28 mouse cellular contexts compared by ENCODE assay signal in the genomic region with DNA sequence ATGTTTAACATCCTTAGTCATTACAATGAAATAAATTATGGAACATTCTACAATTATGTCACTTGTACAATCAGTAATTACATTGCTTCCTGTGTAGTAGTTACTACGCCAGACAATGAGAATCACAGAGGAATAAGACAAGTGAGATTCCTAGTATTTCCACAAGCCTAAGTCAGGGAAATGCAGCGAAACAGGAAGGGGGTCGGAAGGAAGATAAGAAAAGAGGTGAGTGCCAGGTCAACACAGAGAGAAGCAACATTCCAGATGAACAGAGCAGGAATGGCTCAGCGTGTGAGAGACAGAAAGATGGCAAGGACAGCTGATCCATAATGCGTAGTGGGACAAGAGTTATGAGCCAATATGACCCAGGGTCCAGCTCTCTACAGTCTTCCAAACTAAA. TPM values are rescaled to one million over a fixed set of nuclear protein-coding genes. Genes with fewer than 3 reads are reported as not detected.
DNase-seq lines count a peak whose midpoint lies in the region; ATAC-seq and TF ChIP-seq lines count a peak whose summit lies in the region.
"Had no signal": no experiment of that assay in that cellular context is flagged by ENCODE, and none has a peak within 500 bp of the region (broad histone marks: within the 10 kb centered on the region; RNA-seq: fewer than 3 reads in every experiment).

No protein-coding gene starts in this region.

- H3K36me3 ChIP-seq in heart, embryonic 12.5 days: peaks cover 81% of the 10 kb centered on the region
- H3K36me3 ChIP-seq in kidney, embryonic 15.5 days: peaks cover 93% of the 10 kb centered on the region
- H3K36me3 ChIP-seq in kidney, embryonic 16.5 days (ENCODE audit: insufficient read depth, low read length): peaks cover 67% of the 10 kb centered on the region
- peaks cover 86% of the 10 kb centered on the region for H3K36me3 ChIP-seq in liver, postnatal 0 days (replicated peaks; ENCODE audit: insufficient read depth, low read length)
- peaks cover 59% of the 10 kb centered on the region for H3K36me3 ChIP-seq in liver, embryonic 11.5 days (ENCODE audit: control insufficient read depth, insufficient read depth, low read length)

- H3K4me1 ChIP-seq in heart, embryonic 12.5 days (replicated peaks): peaks cover 14% of the 10 kb centered on the region
- H3K4me1 ChIP-seq in kidney, embryonic 15.5 days: no peaks in the 10 kb centered on the region
- no peaks in the 10 kb centered on the region for H3K4me1 ChIP-seq in kidney, embryonic 16.5 days (ENCODE audit: insufficient read depth, low read length)
- H3K4me1 ChIP-seq in liver, postnatal 0 days (ENCODE audit: insufficient read depth): no peaks in the 10 kb centered on the region; the same call in 1 of the 2 replicates
- H3K4me1 ChIP-seq in liver, embryonic 11.5 days (replicated peaks; ENCODE audit: control insufficient read depth, insufficient read depth, low read length): no peaks in the 10 kb centered on the region
- H3K4me1 ChIP-seq: embryonic facial prominence, embryonic 12.5 days; forebrain, embryonic 15.5 days; hindbrain, embryonic 10.5 days; hindbrain, embryonic 15.5 days; limb, embryonic 13.5 days; liver, embryonic 15.5 days; midbrain, embryonic 10.5 days; midbrain, embryonic 15.5 days; neural tube, embryonic 15.5 days had no signal

- no peak for TF ChIP-seq CTCF in liver, postnatal 0 days (IDR thresholded peaks at IDR 0.05; ENCODE audit: low read depth)

- H3K27me3 ChIP-seq in heart, embryonic 12.5 days (replicated peaks): no peaks in the 10 kb centered on the region
- H3K27me3 ChIP-seq in kidney, embryonic 15.5 days: no peaks in the 10 kb centered on the region
- no peaks in the 10 kb centered on the region for H3K27me3 ChIP-seq in kidney, embryonic 16.5 days (ENCODE audit: insufficient read depth, low read length)
- H3K27me3 ChIP-seq in liver, postnatal 0 days (ENCODE audit: insufficient read depth, low read length): no peaks in the 10 kb centered on the region
- no peaks in the 10 kb centered on the region for H3K27me3 ChIP-seq in liver, embryonic 11.5 days (replicated peaks; ENCODE audit: control insufficient read depth, insufficient read depth, low read length)
- H3K27me3 ChIP-seq: embryonic facial prominence, embryonic 12.5 days; forebrain, embryonic 15.5 days; hindbrain, embryonic 15.5 days; limb, embryonic 13.5 days; liver, embryonic 15.5 days; midbrain, embryonic 15.5 days; neural tube, embryonic 15.5 days had no signal

- H3K9ac ChIP-seq in heart, embryonic 12.5 days: no peak overlapping the region
- H3K9ac ChIP-seq in kidney, embryonic 15.5 days: no peak overlapping the region
- no peak overlapping the region for H3K9ac ChIP-seq in kidney, embryonic 16.5 days (replicated peaks; ENCODE audit: low read length)
- no peak overlapping the region for H3K9ac ChIP-seq in liver, postnatal 0 days (replicated peaks)
- no peak overlapping the region for H3K9ac ChIP-seq in liver, embryonic 11.5 days (ENCODE audit: low read depth, low read length)
- H3K9ac ChIP-seq: embryonic facial prominence, embryonic 12.5 days; forebrain, embryonic 15.5 days; hindbrain, embryonic 15.5 days; limb, embryonic 13.5 days; liver, embryonic 15.5 days; midbrain, embryonic 15.5 days; neural tube, embryonic 15.5 days had no signal

- no peak overlapping the region for H3K4me2 ChIP-seq in heart, embryonic 12.5 days
- no peak overlapping the region for H3K4me2 ChIP-seq in kidney, embryonic 15.5 days
- no peak overlapping the region for H3K4me2 ChIP-seq in kidney, embryonic 16.5 days (replicated peaks; ENCODE audit: low read depth, low read length)
- H3K4me2 ChIP-seq in liver, postnatal 0 days (ENCODE audit: low read depth, low read length): no peak overlapping the region
- H3K4me2 ChIP-seq in liver, embryonic 11.5 days: no peak overlapping the region
- H3K4me2 ChIP-seq: embryonic facial prominence, embryonic 12.5 days; forebrain, embryonic 15.5 days; hindbrain, embryonic 15.5 days; limb, embryonic 13.5 days; liver, embryonic 15.5 days; midbrain, embryonic 15.5 days; neural tube, embryonic 15.5 days had no signal

- H3K27ac ChIP-seq in heart, embryonic 12.5 days (ENCODE audit: poor library complexity, severe bottlenecking): peak overlapping the region; percentile 16; the same call in 1 of the 2 replicates
- H3K27ac ChIP-seq in kidney, embryonic 15.5 days: 0 out of 2 replicates have a peak overlapping the region, but pooled peaks have one; percentile 22
- H3K27ac ChIP-seq in kidney, embryonic 16.5 days (ENCODE audit: low read length): no peak overlapping the region
- H3K27ac ChIP-seq in liver, postnatal 0 days (ENCODE audit: low read depth): no peak overlapping the region
- H3K27ac ChIP-seq in liver, embryonic 11.5 days (ENCODE audit: low read depth, low read length): no peak overlapping the region
- H3K27ac ChIP-seq: embryonic facial prominence, embryonic 12.5 days; forebrain, embryonic 15.5 days; hindbrain, embryonic 10.5 days; hindbrain, embryonic 15.5 days; limb, embryonic 13.5 days; liver, embryonic 15.5 days; midbrain, embryonic 10.5 days; midbrain, embryonic 15.5 days; neural tube, embryonic 15.5 days had no signal

- ATAC-seq in heart, embryonic 12.5 days (ENCODE audit: insufficient number of reproducible peaks, low FRiP score): no peak; the same call in 1 of the 2 replicates
- ATAC-seq in kidney, embryonic 15.5 days (replicated peaks; ENCODE audit: low FRiP score): no peak
- no peak for ATAC-seq in kidney, embryonic 16.5 days (ENCODE audit: low FRiP score, low TSS enrichment)
- ATAC-seq in liver, postnatal 0 days: peak; percentile 41; the same call in 1 of the 2 replicates
- ATAC-seq in liver, embryonic 11.5 days (replicated peaks; ENCODE audit: low FRiP score): no peak; the same call in 1 of the 2 replicates
- ATAC-seq: CD4-positive, CD25-positive, alpha-beta regulatory T cell, adult 4 months; forebrain, embryonic 15.5 days; inflammation-experienced regulatory T-cells, adult 6 months; midbrain, embryonic 15.5 days had no signal

- WGBS in heart, embryonic 12.5 days: 39% methylated on average over 5 of the region's 5 CpGs
- WGBS in kidney, embryonic 15.5 days: 71% methylated on average over 5 of the region's 5 CpGs
- 73% methylated on average over 5 of the region's 5 CpGs for WGBS in kidney, embryonic 16.5 days
- 77% methylated on average over 5 of the region's 5 CpGs for WGBS in liver, postnatal 0 days (ENCODE audit: insufficient replicate concordance)
- 65% methylated on average over 5 of the region's 5 CpGs for WGBS in liver, embryonic 11.5 days

- no peaks in the 10 kb centered on the region for H3K9me3 ChIP-seq in heart, embryonic 12.5 days (replicated peaks)
- H3K9me3 ChIP-seq in kidney, embryonic 15.5 days (replicated peaks): no peaks in the 10 kb centered on the region
- no peaks in the 10 kb centered on the region for H3K9me3 ChIP-seq in kidney, embryonic 16.5 days (ENCODE audit: low read length)
- H3K9me3 ChIP-seq in liver, postnatal 0 days (ENCODE audit: low read length): no peaks in the 10 kb centered on the region
- H3K9me3 ChIP-seq in liver, embryonic 11.5 days (ENCODE audit: control insufficient read depth, low read length): no peaks in the 10 kb centered on the region
- H3K9me3 ChIP-seq: embryonic facial prominence, embryonic 12.5 days; forebrain, embryonic 15.5 days; hindbrain, embryonic 10.5 days; hindbrain, embryonic 15.5 days; limb, embryonic 13.5 days; liver, embryonic 15.5 days; midbrain, embryonic 10.5 days; midbrain, embryonic 15.5 days; neural tube, embryonic 15.5 days had no signal

- H3K4me3 ChIP-seq in heart, embryonic 12.5 days: no peak overlapping the region
- H3K4me3 ChIP-seq in kidney, embryonic 15.5 days (replicated peaks): no peak overlapping the region
- no peak overlapping the region for H3K4me3 ChIP-seq in kidney, embryonic 16.5 days (ENCODE audit: low read length)
- no peak overlapping the region for H3K4me3 ChIP-seq in liver, postnatal 0 days (ENCODE audit: low read depth, low read length)
- no peak overlapping the region for H3K4me3 ChIP-seq in liver, embryonic 11.5 days (ENCODE audit: low read depth, low read length)
- H3K4me3 ChIP-seq: embryonic facial prominence, embryonic 12.5 days; forebrain, embryonic 15.5 days; hindbrain, embryonic 10.5 days; hindbrain, embryonic 15.5 days; limb, embryonic 13.5 days; liver, embryonic 15.5 days; midbrain, embryonic 10.5 days; midbrain, embryonic 15.5 days; neural tube, embryonic 15.5 days had no signal

- no peak for TF ChIP-seq EP300 in liver, postnatal 0 days (IDR thresholded peaks at IDR 0.05; ENCODE audit: low read depth)

- DNase-seq in heart, postnatal 10 days: no peak
- DNase-seq in liver, postnatal 0 days: no peak
- no peak for DNase-seq in liver, embryonic 11.5 days (ENCODE audit: low spot score)
- DNase-seq: adrenal gland, postnatal 14 days; cerebellum, adult 11-12 months; cerebellum, adult 9-11 months; embryo, embryonic 11 days; gastrocnemius, postnatal 25 days; kidney, adult 2 months; kidney, postnatal 4 days; lung, postnatal 14 days; retina, postnatal 1 day; right cerebral cortex, postnatal 14 days; thymus, postnatal 4 days had no signal

- intact Hi-C loops in heart, postnatal 10 days (cut with DNase I): no loop called here

RNA-seq across cellular contexts. Expression of a gene that starts 52.4 kb away (rescaled TPM):
- 48.5 and 50.4 TPM in 2 replicates for polyA plus RNA-seq in heart, embryonic 12.5 days (2016; fragmentation: Nextera tagmentation; extraction: Ambion mirVana)
- total RNA-seq in heart, postnatal 10 days (2021): 10 to 100 TPM; 62.3 to 63.3 TPM
- polyA plus RNA-seq in kidney, embryonic 15.5 days (2015; fragmentation: Nextera tagmentation; extraction: Ambion mirVana): 56.6 and 61.7 TPM in 2 replicates
- polyA plus RNA-seq in kidney, embryonic 16.5 days (2015; fragmentation: Nextera tagmentation; extraction: Ambion mirVana): 45.3 and 59.0 TPM in 2 replicates
- 14.1 and 17.2 TPM in 2 replicates for polyA plus RNA-seq in liver, postnatal 0 days (2015; fragmentation: Nextera tagmentation; extraction: Ambion mirVana)
- polyA plus RNA-seq in liver, embryonic 11.5 days (2014; fragmentation: Nextera tagmentation; extraction: Ambion mirVana): 30.9 and 34.5 TPM in 2 replicates

Comparison
In these comparisons a context has a peak if more than half of its experiments do, and no peak if none do; other contexts are left out.
1. H3K27ac ChIP-seq: peak in heart, embryonic 12.5 days (single experiment) and kidney, embryonic 15.5 days (single experiment); none in kidney, embryonic 16.5 days (single experiment), liver, postnatal 0 days (single experiment) and liver, embryonic 11.5 days (single experiment).